Mouse (Mus musculus) liver, embryonic 18 days (tissue): ENCODE measurements around the gene Tmem171. TPM values are rescaled to one million over a fixed set of nuclear protein-coding genes. Genes with fewer than 3 reads are reported as not detected.

Experiments used
- polyA plus RNA-seq: library from polyadenylated mRNA; depleted of rRNA; stranded (reverse); fragments of >200 nt; gene quantifications from 2 replicates; pipeline ENCODE4 v1.2.3, GENCODE M21; 2012; rRNA removed

Gene Tmem171
- 0.31 and 0.62 TPM in 2 replicates for polyA plus RNA-seq

DNA sequence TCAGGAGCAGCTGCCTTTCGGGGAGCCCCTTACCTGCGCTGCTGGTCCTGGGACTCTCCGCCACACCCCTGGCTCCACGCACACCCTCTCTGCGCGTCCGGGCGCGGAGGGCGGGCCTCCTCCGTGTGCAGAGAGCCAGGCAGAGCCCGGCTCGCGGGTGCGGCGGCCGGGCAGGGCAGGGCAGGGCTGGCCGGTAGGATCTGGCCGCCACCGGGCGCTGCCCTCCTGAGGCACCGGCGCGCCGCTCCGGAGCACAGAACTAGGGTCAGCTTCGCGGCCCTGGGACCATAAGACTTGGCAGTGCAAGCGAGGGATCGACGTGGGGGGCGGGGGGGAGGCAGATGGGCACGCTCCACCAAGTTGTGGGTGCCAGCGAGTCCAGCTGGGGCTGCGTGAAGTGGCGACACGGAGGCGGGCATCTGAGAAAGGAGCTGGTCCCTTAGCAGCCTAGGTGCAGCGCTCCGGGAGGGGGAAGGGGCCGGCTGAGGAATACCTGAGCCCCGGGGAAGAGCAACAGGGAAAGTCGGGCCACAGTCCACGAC lies at the start of gene Tmem171:
Gene Tmem171, minus strand, starts transcription at position 62 of the 542 bp plus-strand sequence.

DNA sequence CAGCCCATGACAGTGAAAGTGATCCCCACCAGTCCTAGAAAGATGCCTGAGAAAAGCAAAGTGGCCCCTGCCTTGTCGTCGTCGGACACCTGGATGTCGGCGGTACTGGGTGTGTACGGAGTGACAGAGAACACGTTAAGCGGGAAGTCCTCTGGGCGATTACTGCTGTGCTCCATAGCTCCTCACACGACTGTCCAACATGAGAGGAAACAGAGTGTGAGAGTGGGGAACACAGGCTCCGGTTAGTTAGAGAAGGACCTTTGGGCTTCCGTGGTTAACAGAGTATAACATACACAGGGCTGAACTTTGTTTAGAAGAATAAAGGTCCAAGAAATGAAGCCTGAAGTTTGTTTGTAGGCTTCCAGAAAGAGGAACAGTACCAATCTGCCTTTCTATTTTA lies 57.5 kb downstream of the Tmem171 start, which contains the start of gene Tmem174:
Gene Tmem174, minus strand, starts transcription at position 266 of the 400 bp plus-strand sequence.

Other genes with a start within 250 kb of the Tmem171 start
- gene Gm10320, start 202.8 kb downstream of the Tmem171 start, polyA plus RNA-seq: 0.81 and 1.6 TPM in 2 replicates
- gene Tmem174, start 57.4 kb downstream of the Tmem171 start, polyA plus RNA-seq: not detected in 2 replicates
- 14.1 and 16.0 TPM in 2 replicates for gene Fcho2, start 120.6 kb upstream of the Tmem171 start, polyA plus RNA-seq
- 10.2 and 11.9 TPM in 2 replicates for gene Tnpo1, start 231.6 kb upstream of the Tmem171 start, polyA plus RNA-seq